Mouse (Mus musculus): ENCODE data around the gene Clec12b. TPM values are rescaled to one million over a fixed set of nuclear protein-coding genes. Genes with fewer than 3 reads are reported as not detected.

Clec12b gene
- total and polyA plus RNA-seq, 2 experiments from 2014 or later, result 0.23 TPM; not detected in 1

GRCm38 (mm10) chr6:129423040-129423733 lies 37.5 kb upstream of the Clec12b start:
- Histone ChIP-seq H3K36me3 (ENCODE audit: insufficient read depth, low read length) (no peaks in the 10 kb centered on the region), H3K4me2 (ENCODE audit: low read depth, low read length, poor library complexity, severe bottlenecking) (no peak overlapping the region), H3K9me3 (ENCODE audit: low read length) (no peaks in the 10 kb centered on the region), H3K4me1 (ENCODE audit: insufficient read depth, low read length) (no peaks in the 10 kb centered on the region), H3K27ac (ENCODE audit: low read depth, low read length) (no peak overlapping the region), H3K27me3 (ENCODE audit: insufficient read depth, low read length) (no peaks in the 10 kb centered on the region), H3K4me3 (ENCODE audit: low read depth, low read length) (no peak overlapping the region), H3K9ac (replicated peaks; ENCODE audit: low read length, poor library complexity, severe bottlenecking) (no peak overlapping the region)
- no peak for TF ChIP-seq CTCF (IDR thresholded peaks at IDR 0.05)
- WGBS, result 65% methylated on average over 4 of the region's 4 CpGs
- DNase-seq (ENCODE audit: low spot score), result peak; percentile 36
- no peak for ATAC-seq (ENCODE audit: low FRiP score)

- WGBS, result 83% methylated on average over 3 of the region's 3 CpGs
- no peak for TF ChIP-seq CTCF (IDR thresholded peaks at IDR 0.05)
- DNase-seq (ENCODE audit: low spot score) (no peak), ATAC-seq (ENCODE audit: low FRiP score) (no peak)
- Histone ChIP-seq H3K27me3 (ENCODE audit: insufficient read depth, low read length) (no peaks in the 10 kb centered on the region), H3K4me1 (ENCODE audit: insufficient read depth, low read length) (no peaks in the 10 kb centered on the region), H3K4me3 (ENCODE audit: low read depth, low read length) (no peak overlapping the region), H3K4me2 (ENCODE audit: low read depth, low read length, poor library complexity, severe bottlenecking) (no peak overlapping the region), H3K27ac (ENCODE audit: low read depth, low read length) (no peak overlapping the region), H3K9me3 (ENCODE audit: low read length) (no peaks in the 10 kb centered on the region), H3K36me3 (ENCODE audit: insufficient read depth, low read length) (no peaks in the 10 kb centered on the region), H3K9ac (replicated peaks; ENCODE audit: low read length, poor library complexity, severe bottlenecking) (no peak overlapping the region)
Measured at GRCm38 (mm10) chr6:129422311-129422710, 36.6 kb upstream of the Clec12b start.

DNA sequence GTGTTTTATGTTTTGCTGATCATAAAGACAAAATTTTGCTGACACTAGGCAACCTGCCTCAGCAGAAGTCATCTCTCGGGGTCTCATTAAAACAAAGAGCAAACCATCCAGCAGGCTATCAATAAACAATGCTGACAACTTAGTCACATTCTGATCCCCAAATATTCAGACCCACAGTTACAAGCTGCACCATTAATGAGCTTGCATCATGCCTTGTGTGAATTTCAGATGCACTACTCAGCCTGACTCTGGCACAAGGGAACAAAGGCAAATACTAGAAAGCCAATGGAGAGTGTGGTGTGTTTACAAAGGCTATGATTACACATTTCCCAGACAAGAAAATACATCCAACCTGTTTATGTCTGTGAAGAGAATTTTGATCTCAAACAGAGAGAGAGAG lies 28.5 kb upstream of the Clec12b start:
- 78% methylated on average over 1 of the region's 1 CpGs for WGBS
- H3K4me1 ChIP-seq (ENCODE audit: insufficient read depth, low read length), result no peaks in the 10 kb centered on the region
- no peak overlapping the region for H3K9ac ChIP-seq (replicated peaks; ENCODE audit: low read length, poor library complexity, severe bottlenecking)
- no peak overlapping the region for H3K4me3 ChIP-seq (ENCODE audit: low read depth, low read length)
- H3K4me2 ChIP-seq (ENCODE audit: low read depth, low read length, poor library complexity, severe bottlenecking), result no peak overlapping the region
- no peaks in the 10 kb centered on the region for H3K36me3 ChIP-seq (ENCODE audit: insufficient read depth, low read length)
- DNase-seq (ENCODE audit: low spot score) (no peak), ATAC-seq (ENCODE audit: low FRiP score) (peak; percentile 54; the same call in 1 of the 2 replicates)
- H3K9me3 ChIP-seq (ENCODE audit: low read length), result no peaks in the 10 kb centered on the region
- TF ChIP-seq CTCF (IDR thresholded peaks at IDR 0.05), result no peak
- no peak overlapping the region for H3K27ac ChIP-seq (ENCODE audit: low read depth, low read length)
- H3K27me3 ChIP-seq (ENCODE audit: insufficient read depth, low read length), result no peaks in the 10 kb centered on the region

- Histone ChIP-seq H3K9me3 (ENCODE audit: low read length) (no peaks in the 10 kb centered on the region), H3K4me2 (ENCODE audit: low read depth, low read length, poor library complexity, severe bottlenecking) (no peak within 1 kb of the TSS), H3K27ac (ENCODE audit: low read depth, low read length) (no peak within 1 kb of the TSS), H3K9ac (replicated peaks; ENCODE audit: low read length, poor library complexity, severe bottlenecking) (no peak within 1 kb of the TSS), H3K4me3 (ENCODE audit: low read depth, low read length) (no peak within 1 kb of the TSS), H3K4me1 (ENCODE audit: insufficient read depth, low read length) (no peaks in the 10 kb centered on the region), H3K36me3 (ENCODE audit: insufficient read depth, low read length) (no peaks in the 10 kb centered on the region), H3K27me3 (ENCODE audit: insufficient read depth, low read length) (no peaks in the 10 kb centered on the region)
- DNase-seq (ENCODE audit: low spot score), result no peak
- no peak for TF ChIP-seq CTCF (IDR thresholded peaks at IDR 0.05)
- ATAC-seq (ENCODE audit: low FRiP score), result no peak
- WGBS, result 93% methylated on average over 2 of the region's 2 CpGs
Measured at GRCm38 (mm10) chr6:129408562-129408961, 22.9 kb upstream of the Clec12b start, which contains the start of gene Clec9a. Clec9a (plus strand) TSS chr6:129408862.

GRCm38 (mm10) chr6:129407324-129407723 lies 21.6 kb upstream of the Clec12b start:
- Histone ChIP-seq H3K9ac (replicated peaks; ENCODE audit: low read length, poor library complexity, severe bottlenecking) (no peak overlapping the region), H3K36me3 (ENCODE audit: insufficient read depth, low read length) (no peaks in the 10 kb centered on the region), H3K4me3 (ENCODE audit: low read depth, low read length) (no peak overlapping the region), H3K9me3 (ENCODE audit: low read length) (no peaks in the 10 kb centered on the region), H3K27ac (ENCODE audit: low read depth, low read length) (no peak overlapping the region), H3K4me2 (ENCODE audit: low read depth, low read length, poor library complexity, severe bottlenecking) (no peak overlapping the region), H3K27me3 (ENCODE audit: insufficient read depth, low read length) (no peaks in the 10 kb centered on the region), H3K4me1 (ENCODE audit: insufficient read depth, low read length) (no peaks in the 10 kb centered on the region)
- DNase-seq (ENCODE audit: low spot score) (no peak), ATAC-seq (ENCODE audit: low FRiP score) (no peak)
- no peak for TF ChIP-seq CTCF (IDR thresholded peaks at IDR 0.05)
- 51% methylated on average over 2 of the region's 2 CpGs for WGBS

GRCm38 (mm10) chr6:129405999-129406398 lies 20.3 kb upstream of the Clec12b start:
- Histone ChIP-seq H3K36me3 (ENCODE audit: insufficient read depth, low read length) (no peaks in the 10 kb centered on the region), H3K4me3 (ENCODE audit: low read depth, low read length) (no peak overlapping the region), H3K9me3 (ENCODE audit: low read length) (no peaks in the 10 kb centered on the region), H3K27ac (ENCODE audit: low read depth, low read length) (no peak overlapping the region), H3K4me2 (ENCODE audit: low read depth, low read length, poor library complexity, severe bottlenecking) (no peak overlapping the region), H3K9ac (replicated peaks; ENCODE audit: low read length, poor library complexity, severe bottlenecking) (no peak overlapping the region), H3K4me1 (ENCODE audit: insufficient read depth, low read length) (no peaks in the 10 kb centered on the region), H3K27me3 (ENCODE audit: insufficient read depth, low read length) (no peaks in the 10 kb centered on the region)
- ATAC-seq (ENCODE audit: low FRiP score) (no peak), DNase-seq (ENCODE audit: low spot score) (no peak)
- no peak for TF ChIP-seq CTCF (IDR thresholded peaks at IDR 0.05)

Data from midbrain, postnatal 0 days (tissue).